Mouse (Mus musculus): ENCODE data around the gene Epn1.

The Epn1 gene

GRCm38 (mm10) chr7:5125549-5126406 lies 45.7 kb downstream of the Epn1 start, which contains the start of gene Rasl2-9:
TSS of gene Rasl2-9 (minus strand) at chr7:5125950.
- in situ Hi-C loops (cut with MboI; ENCODE audit: low pct_unique_long_range_greater_than_20kb in 1 of 2, low sequenced_read_pairs in 2 of 2, unreplicated experiment in 1 of 2) = no loop called here

Measured in mouse embryonic stem cell (cell line).